In the genomic region with DNA sequence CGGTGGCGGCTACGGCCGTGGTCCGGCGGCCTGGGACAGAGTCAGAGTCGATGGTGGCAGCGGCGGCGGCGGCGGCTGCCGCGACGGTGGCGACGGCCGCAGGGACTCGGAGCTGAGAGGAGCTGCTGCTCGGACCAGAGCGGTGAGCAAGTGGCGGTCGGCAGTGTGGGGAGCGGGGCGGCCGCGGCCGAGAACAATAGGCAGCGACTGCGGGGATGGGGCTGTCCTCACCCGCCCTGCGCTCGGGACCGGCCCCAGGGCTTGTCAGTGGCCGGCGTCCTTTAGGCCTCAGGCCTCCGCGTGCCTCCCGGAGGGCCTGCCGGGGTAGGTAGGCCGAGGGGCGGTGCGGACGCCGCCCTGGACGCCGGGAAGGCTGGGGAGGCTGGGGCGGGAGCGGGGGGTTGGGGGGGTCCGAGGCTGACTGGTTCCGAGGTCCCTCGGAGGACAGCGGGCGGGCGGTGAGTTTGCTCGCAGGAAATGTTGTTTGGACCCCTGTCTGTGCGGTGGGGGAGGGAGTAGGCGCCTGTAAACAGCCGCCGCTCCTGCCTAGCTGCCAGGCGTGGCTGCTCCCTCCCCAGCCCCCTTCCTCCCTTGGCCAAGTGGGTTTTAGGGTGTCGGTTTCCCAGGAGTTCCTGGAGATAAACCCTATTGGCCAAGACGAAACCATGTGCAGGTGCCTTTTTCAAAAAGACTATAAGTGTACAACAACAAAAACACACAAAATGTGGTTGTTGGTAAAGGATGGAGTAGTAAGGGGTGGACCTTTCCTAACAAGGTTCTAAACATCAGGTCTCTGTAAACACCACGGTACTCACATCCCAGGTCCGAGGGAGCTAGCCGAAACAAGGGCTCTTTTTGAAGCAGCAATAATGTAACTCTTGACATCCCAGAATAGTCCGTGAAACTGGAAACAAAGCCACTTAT, we compare ENCODE assay signal across 8 mouse cellular contexts. TPM values are rescaled to one million over a fixed set of nuclear protein-coding genes. Genes with fewer than 3 reads are reported as not detected.
DNase-seq lines count a peak whose midpoint lies in the region; ATAC-seq and TF ChIP-seq lines count a peak whose summit lies in the region.

No protein-coding gene starts in this region.

- H3K27me3 ChIP-seq in hindbrain, embryonic 16.5 days (replicated peaks; ENCODE audit: control insufficient read depth, insufficient read depth, low read length) = no peaks in the 10 kb centered on the region
- H3K27me3 ChIP-seq in midbrain, embryonic 10.5 days (ENCODE audit: low read depth, poor library complexity, severe bottlenecking) = 0 out of 2 replicates have a peak, but pooled peaks cover 7% of the 10 kb centered on the region
- H3K27me3 ChIP-seq in small intestine, adult 2 months (ENCODE audit: control insufficient read depth, insufficient read depth, low read length) = no peaks in the 10 kb centered on the region

- ATAC-seq in cerebellum, adult (ENCODE audit: insufficient number of reproducible peaks, low FRiP score, low TSS enrichment) = no peak; the same call in 1 of the 2 replicates
- ATAC-seq in hindbrain, embryonic 16.5 days = peak; percentile 62

- peak overlapping the region; percentile 76 for H3K4me2 ChIP-seq in hindbrain, embryonic 16.5 days (ENCODE audit: low read length)

- no peaks in the 10 kb centered on the region for H3K36me3 ChIP-seq in hindbrain, embryonic 16.5 days (ENCODE audit: control insufficient read depth, insufficient read depth, low read length)
- H3K36me3 ChIP-seq in midbrain, embryonic 10.5 days = no peaks in the 10 kb centered on the region
- H3K36me3 ChIP-seq in small intestine, adult 2 months (ENCODE audit: control insufficient read depth, insufficient read depth, low read length) = no peaks in the 10 kb centered on the region; the same call in 1 of the 2 replicates

- no peak for TF ChIP-seq POLR2A in cortical plate, adult 2 months (IDR thresholded peaks at IDR 0.05; ENCODE audit: extremely low read depth, insufficient read depth, low read length)
- TF ChIP-seq POLR2A in small intestine, adult 2 months (IDR thresholded peaks at IDR 0.05; ENCODE audit: low read depth, low read length) = no peak

- H3K9ac ChIP-seq in hindbrain, embryonic 16.5 days (ENCODE audit: low read depth, low read length) = peak overlapping the region; percentile 100

- no peaks in the 10 kb centered on the region for H3K9me3 ChIP-seq in hindbrain, embryonic 16.5 days (ENCODE audit: control insufficient read depth, low read length)
- H3K9me3 ChIP-seq in midbrain, embryonic 10.5 days (replicated peaks) = no peaks in the 10 kb centered on the region

- DNase-seq in cerebellum, adult 11 months = peak; percentile 42
- DNase-seq in gastrocnemius, adult 2 months = peak; percentile 81
- peak; percentile 47 for DNase-seq in left cerebral cortex, postnatal 4 days
- DNase-seq in midbrain, embryonic 10.5 days (ENCODE audit: low spot score) = peak; percentile 28

- no peak for TF ChIP-seq CTCF in cortical plate, adult 2 months (IDR thresholded peaks at IDR 0.05; ENCODE audit: extremely low read depth, insufficient read depth, low read length)
- TF ChIP-seq CTCF in gastrocnemius, adult 2 months (IDR thresholded peaks at IDR 0.05) = no peak
- no peak for TF ChIP-seq CTCF in small intestine, adult 2 months (IDR thresholded peaks at IDR 0.05; ENCODE audit: extremely low read depth, insufficient read length, insufficient replicate concordance, low read depth, low read length)

- under 1% methylated on average over 67 of the region's 67 CpGs for WGBS in hindbrain, embryonic 16.5 days
- under 1% methylated on average over 64 of the region's 67 CpGs for WGBS in midbrain, embryonic 10.5 days
- under 1% methylated on average over 66 of the region's 67 CpGs for WGBS in small intestine, adult 2 months

- H3K4me3 ChIP-seq in cortical plate, adult 2 months (ENCODE audit: insufficient read depth, low read length) = peak overlapping the region; percentile 84
- H3K4me3 ChIP-seq in gastrocnemius, adult 2 months = peak overlapping the region; percentile 81
- H3K4me3 ChIP-seq in hindbrain, embryonic 16.5 days (ENCODE audit: low read length) = peak overlapping the region; percentile 99
- peak overlapping the region; percentile 99 for H3K4me3 ChIP-seq in midbrain, embryonic 10.5 days
- peak overlapping the region; percentile 92 for H3K4me3 ChIP-seq in small intestine, adult 2 months (ENCODE audit: low read depth, low read length)

- peaks cover 3% of the 10 kb centered on the region; the same call in 1 of the 2 replicates for H3K4me1 ChIP-seq in cortical plate, adult 2 months (ENCODE audit: control insufficient read depth, insufficient read depth, low read length)
- H3K4me1 ChIP-seq in hindbrain, embryonic 16.5 days (ENCODE audit: control insufficient read depth, insufficient read depth, low read depth, low read length) = peaks cover 9% of the 10 kb centered on the region
- H3K4me1 ChIP-seq in midbrain, embryonic 10.5 days = peaks cover 21% of the 10 kb centered on the region
- H3K4me1 ChIP-seq in small intestine, adult 2 months (ENCODE audit: control insufficient read depth, insufficient read depth, insufficient read length, low read length) = no peaks in the 10 kb centered on the region

- H3K27ac ChIP-seq in cortical plate, adult 2 months (ENCODE audit: insufficient read depth, low read length) = peak overlapping the region; percentile 93
- peak overlapping the region; percentile 99 for H3K27ac ChIP-seq in gastrocnemius, adult 2 months
- H3K27ac ChIP-seq in hindbrain, embryonic 16.5 days (ENCODE audit: low read depth, low read length) = peak overlapping the region; percentile 91
- peak overlapping the region; percentile 97 for H3K27ac ChIP-seq in midbrain, embryonic 10.5 days (replicated peaks)
- peak overlapping the region; percentile 66 for H3K27ac ChIP-seq in small intestine, adult 2 months (ENCODE audit: insufficient read depth, low read depth, low read length)

- intact Hi-C loops in gastrocnemius, adult 2 months (cut with DNase I) = loop anchor here (5.0 to 10.0 kb wide), 2 partner anchors 130 to 712 kb away; partner anchors contain the start of gene Mrps14
- intact Hi-C loops in left cerebral cortex, postnatal 4 days (cut with DNase I) = no loop called here

RNA-seq across cellular contexts. Expression of gene Rc3h1, which starts 0.6 kb away (rescaled TPM):
- polyA plus RNA-seq in cortical plate, adult 2 months (2012; rRNA removed) = 9.9 and 10.8 TPM in 2 replicates
- total RNA-seq in gastrocnemius, adult 2 months (2021) = 10 to 100 TPM; 31.0 to 32.5 TPM
- polyA plus RNA-seq in hindbrain, embryonic 16.5 days (2015; fragmentation: Nextera tagmentation; extraction: Ambion mirVana) = 5.0 and 6.0 TPM in 2 replicates
- total RNA-seq in left cerebral cortex, postnatal 4 days (2021) = 10 to 100 TPM; 42.5 to 44.0 TPM
- polyA plus RNA-seq in midbrain, embryonic 10.5 days (2016; fragmentation: Nextera tagmentation; extraction: Ambion mirVana) = 6.9 and 7.5 TPM in 2 replicates
- polyA plus RNA-seq in small intestine, adult 2 months (2012; rRNA removed) = 5.6 and 12.3 TPM in 2 replicates

Comparison
In these comparisons a context has a peak if more than half of its experiments do, and no peak if none do; other contexts are left out.
1. DNase-seq: peak in every context shown above with its lines; median percentile 81 in gastrocnemius, adult 2 months; 47 in left cerebral cortex, postnatal 4 days; 42 in cerebellum, adult 11 months; 28 in midbrain, embryonic 10.5 days.